ENCODE assay signal across 27 mouse cellular contexts in the genomic region with DNA sequence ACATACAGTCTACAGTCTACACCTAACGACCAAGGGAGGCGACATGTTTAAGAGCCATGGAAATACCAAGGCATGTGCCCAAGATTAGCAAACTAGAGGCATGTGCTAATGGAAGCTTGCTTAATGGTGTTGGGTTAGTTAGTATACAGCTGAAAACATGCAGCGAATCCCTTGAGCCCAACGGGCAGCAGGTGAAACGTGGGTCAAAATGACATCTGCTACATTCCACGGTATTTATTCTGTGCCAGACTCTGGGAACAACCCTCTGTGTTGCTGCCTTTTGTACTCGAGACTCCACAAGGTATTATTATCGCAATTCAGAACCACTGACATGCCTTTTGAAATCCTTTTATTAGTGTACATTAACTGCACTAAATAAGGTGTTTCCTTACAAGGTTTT.
"Had no signal": no experiment of that assay in that cellular context is flagged by ENCODE, and none has a peak within 500 bp of the region (broad histone marks: within the 10 kb centered on the region; RNA-seq: fewer than 3 reads in every experiment).

No protein-coding gene starts in this region.

- H3K4me3 ChIP-seq: gastrocnemius, adult 2 months; heart, embryonic 10.5 days; heart, embryonic 12.5 days; hindbrain, embryonic 10.5 days; hindbrain, embryonic 12.5 days; intestine, embryonic 15.5 days; layer of hippocampus, adult 2 months; left cerebral cortex, adult 2 months; limb, embryonic 13.5 days; liver, embryonic 13.5 days; liver, embryonic 15.5 days had no signal

- H3K27ac ChIP-seq: gastrocnemius, adult 2 months; heart, embryonic 10.5 days; hindbrain, embryonic 10.5 days; hindbrain, embryonic 12.5 days; hindbrain, embryonic 14.5 days; intestine, embryonic 15.5 days; layer of hippocampus, adult 2 months; left cerebral cortex, adult 2 months; limb, embryonic 13.5 days; liver, embryonic 13.5 days; liver, embryonic 15.5 days had no signal

- H3K27me3 ChIP-seq: heart, embryonic 12.5 days; hindbrain, embryonic 12.5 days; intestine, embryonic 15.5 days; limb, embryonic 13.5 days; liver, embryonic 13.5 days; liver, embryonic 15.5 days had no signal

- H3K4me1 ChIP-seq: heart, embryonic 10.5 days; heart, embryonic 12.5 days; hindbrain, embryonic 10.5 days; intestine, embryonic 15.5 days; liver, embryonic 13.5 days; liver, embryonic 15.5 days had no signal

- ATAC-seq: hindbrain, embryonic 16.5 days; inflammation-experienced regulatory T-cells, adult 6 months; intestine, embryonic 15.5 days; intestine, postnatal 0 days had no signal

- DNase-seq: gastrocnemius, adult 2 months; gastrocnemius, postnatal 10 days; gastrocnemius, postnatal 36 days; heart, adult 18-20 months; heart, postnatal 10 days; heart, postnatal 4 days; kidney, adult 18-20 months; kidney, adult 8-10 months; kidney, postnatal 10 days; kidney, postnatal 25 days; kidney, postnatal 4 days; liver; liver, embryonic 13.5 days had no signal

- H3K4me2 ChIP-seq: heart, embryonic 12.5 days; hindbrain, embryonic 12.5 days; hindbrain, embryonic 14.5 days; intestine, embryonic 15.5 days; limb, embryonic 13.5 days; liver, embryonic 11.5 days; liver, embryonic 13.5 days; liver, embryonic 15.5 days had no signal

- H3K36me3 ChIP-seq: heart, embryonic 10.5 days; heart, embryonic 12.5 days; hindbrain, embryonic 10.5 days; hindbrain, embryonic 12.5 days; intestine, embryonic 15.5 days; limb, embryonic 13.5 days; liver, embryonic 13.5 days; liver, embryonic 15.5 days had no signal

- H3K9ac ChIP-seq: heart, embryonic 12.5 days; hindbrain, embryonic 12.5 days; hindbrain, embryonic 14.5 days; intestine, embryonic 15.5 days; limb, embryonic 13.5 days; liver, embryonic 13.5 days; liver, embryonic 15.5 days had no signal

- H3K9me3 ChIP-seq: heart, embryonic 10.5 days; hindbrain, embryonic 12.5 days; intestine, embryonic 15.5 days; limb, embryonic 13.5 days had no signal
